Comparison of ENCODE assay signal across 21 mouse cellular contexts in the genomic region with DNA sequence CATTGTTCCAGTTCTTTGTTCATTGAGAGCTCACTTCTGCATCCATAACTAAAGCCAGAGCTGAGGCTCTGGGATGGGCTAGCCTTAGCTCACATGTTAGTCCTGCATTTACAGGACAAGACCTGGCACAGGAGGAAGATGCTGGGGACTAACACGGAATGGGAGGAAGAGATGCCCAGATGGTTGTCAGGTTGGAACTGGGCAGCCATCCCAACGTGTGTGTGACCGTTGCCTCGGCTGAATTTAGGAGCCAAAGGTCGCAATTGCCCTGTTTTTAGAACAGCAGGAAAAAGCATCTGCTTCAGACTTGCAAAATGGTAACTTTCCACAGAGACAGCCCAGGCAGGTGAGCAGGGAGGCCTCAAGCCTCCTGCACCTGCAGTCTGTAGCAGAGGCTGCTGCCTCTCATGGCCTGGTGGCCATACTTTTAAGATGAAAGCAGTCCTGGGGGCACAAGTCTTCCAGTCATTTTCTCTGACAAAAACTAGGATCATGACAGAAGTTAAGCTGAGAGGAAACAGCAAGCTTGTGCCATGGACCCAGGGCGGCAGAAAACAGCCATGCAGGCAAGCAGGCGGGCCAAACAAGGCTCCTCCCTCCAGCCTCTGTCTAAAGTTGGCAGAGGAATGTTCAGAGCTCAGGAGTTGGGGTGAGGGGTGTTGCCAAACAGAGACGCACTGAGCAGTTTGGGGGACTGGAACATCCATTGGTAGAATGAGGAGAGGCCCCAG. TPM values are rescaled to one million over a fixed set of nuclear protein-coding genes. Genes with fewer than 3 reads are reported as not detected.
DNase-seq lines count a peak whose midpoint lies in the region; ATAC-seq and TF ChIP-seq lines count a peak whose summit lies in the region.
"Had no signal": no experiment of that assay in that cellular context is flagged by ENCODE, and none has a peak within 500 bp of the region (broad histone marks: within the 10 kb centered on the region; RNA-seq: fewer than 3 reads in every experiment).

No protein-coding gene starts in this region.

- TF ChIP-seq POLR2A in cerebellum, adult 2 months (IDR thresholded peaks at IDR 0.05; ENCODE audit: borderline replicate concordance, insufficient read depth, low read length), result no peak

- ATAC-seq in limb, embryonic 15.5 days (ENCODE audit: insufficient number of reproducible peaks, low FRiP score, low TSS enrichment, low read depth), result no peak
- ATAC-seq in liver, embryonic 15.5 days (ENCODE audit: insufficient read depth), result no peak
- ATAC-seq: activated CD4-positive, CD25-positive, alpha-beta regulatory T cell, adult 4 months; hindbrain, embryonic 16.5 days had no signal

- TF ChIP-seq CTCF in cerebellum, adult 2 months (IDR thresholded peaks at IDR 0.05; ENCODE audit: borderline replicate concordance, insufficient read depth, low read depth, low read length), result no peak

- H3K4me2 ChIP-seq in limb, embryonic 15.5 days, result no peak overlapping the region
- no peak overlapping the region for H3K4me2 ChIP-seq in liver, embryonic 15.5 days
- H3K4me2 ChIP-seq: embryonic facial prominence, embryonic 13.5 days; lung, embryonic 14.5 days had no signal

- no peaks in the 10 kb centered on the region for H3K36me3 ChIP-seq in limb, embryonic 15.5 days
- no peaks in the 10 kb centered on the region for H3K36me3 ChIP-seq in limb, embryonic 10.5 days
- no peaks in the 10 kb centered on the region for H3K36me3 ChIP-seq in liver, embryonic 15.5 days (replicated peaks)
- H3K36me3 ChIP-seq: embryonic facial prominence, embryonic 13.5 days had no signal

- peak overlapping the region; percentile 1; the same call in 1 of the 2 replicates for H3K9ac ChIP-seq in limb, embryonic 15.5 days
- H3K9ac ChIP-seq in liver, embryonic 15.5 days, result no peak overlapping the region
- H3K9ac ChIP-seq: embryonic facial prominence, embryonic 13.5 days; lung, embryonic 14.5 days had no signal

- H3K9me3 ChIP-seq in limb, embryonic 15.5 days, result no peaks in the 10 kb centered on the region
- H3K9me3 ChIP-seq in limb, embryonic 10.5 days (replicated peaks), result no peaks in the 10 kb centered on the region
- H3K9me3 ChIP-seq in liver, embryonic 15.5 days (replicated peaks), result no peaks in the 10 kb centered on the region
- H3K9me3 ChIP-seq: embryonic facial prominence, embryonic 13.5 days had no signal

- no peaks in the 10 kb centered on the region for H3K27me3 ChIP-seq in limb, embryonic 15.5 days
- no peaks in the 10 kb centered on the region for H3K27me3 ChIP-seq in limb, embryonic 10.5 days (ENCODE audit: low read depth, poor library complexity, severe bottlenecking)
- no peaks in the 10 kb centered on the region for H3K27me3 ChIP-seq in cerebellum, adult 2 months (ENCODE audit: control insufficient read depth, insufficient read depth, low read length)
- no peaks in the 10 kb centered on the region for H3K27me3 ChIP-seq in liver, embryonic 15.5 days
- H3K27me3 ChIP-seq: embryonic facial prominence, embryonic 13.5 days had no signal

- peaks cover 3% of the 10 kb centered on the region; the same call in 1 of the 2 replicates for H3K4me1 ChIP-seq in limb, embryonic 15.5 days
- H3K4me1 ChIP-seq in limb, embryonic 10.5 days, result no peaks in the 10 kb centered on the region
- H3K4me1 ChIP-seq in cerebellum, adult 2 months (ENCODE audit: control insufficient read depth, insufficient read depth, low read length), result peaks cover 20% of the 10 kb centered on the region
- H3K4me1 ChIP-seq in liver, embryonic 15.5 days (replicated peaks), result peaks cover 67% of the 10 kb centered on the region
- H3K4me1 ChIP-seq: embryonic facial prominence, embryonic 13.5 days had no signal

- 64% methylated on average over 8 of the region's 8 CpGs for WGBS in limb, embryonic 15.5 days
- WGBS in limb, embryonic 10.5 days, result 72% methylated on average over 8 of the region's 8 CpGs
- 21% methylated on average over 8 of the region's 8 CpGs for WGBS in cerebellum, adult 2 months
- 64% methylated on average over 8 of the region's 8 CpGs for WGBS in liver, embryonic 15.5 days (ENCODE audit: insufficient replicate concordance)

- intact Hi-C loops in left cerebral cortex, postnatal 36 days (cut with DNase I), result no loop called here

- H3K4me3 ChIP-seq in limb, embryonic 15.5 days, result no peak overlapping the region
- H3K4me3 ChIP-seq in limb, embryonic 10.5 days, result no peak overlapping the region
- H3K4me3 ChIP-seq in cerebellum, adult 2 months (replicated peaks; ENCODE audit: insufficient read depth, low read depth, low read length), result no peak overlapping the region
- H3K4me3 ChIP-seq in liver, embryonic 15.5 days (replicated peaks), result no peak overlapping the region
- H3K4me3 ChIP-seq: embryonic facial prominence, embryonic 13.5 days; layer of hippocampus, adult 2 months had no signal

- no peak overlapping the region for H3K27ac ChIP-seq in limb, embryonic 15.5 days
- H3K27ac ChIP-seq in limb, embryonic 10.5 days, result no peak overlapping the region
- H3K27ac ChIP-seq in cerebellum, adult 2 months (ENCODE audit: insufficient read depth, low read length), result peak overlapping the region; percentile 88
- 0 out of 2 replicates have a peak overlapping the region, but pooled peaks have one; percentile 91 for H3K27ac ChIP-seq in liver, embryonic 15.5 days (replicated peaks)
- H3K27ac ChIP-seq: embryonic facial prominence, embryonic 13.5 days; layer of hippocampus, adult 2 months had no signal

- no peak for DNase-seq in limb, embryonic 10.5 days (ENCODE audit: low spot score)
- DNase-seq in cerebellum, adult 2 months, result peak; percentile 77 to 83
- DNase-seq in cerebellum, postnatal 36 days, result peak; percentile 70 to 71
- no peak for DNase-seq in left cerebral cortex, postnatal 36 days (ENCODE audit: low spot score in 2 of 2)
- no peak for DNase-seq in spleen, postnatal 10 days (ENCODE audit: low spot score in 2 of 2)
- DNase-seq: heart, adult 18-20 months; right cerebral cortex, adult 18-20 months; thymus, adult 2 months had no signal

RNA-seq across cellular contexts. Expression of gene Gstp3, which starts 4.0 kb away (rescaled TPM):
- polyA plus RNA-seq in limb, embryonic 15.5 days (2015; fragmentation: Nextera tagmentation; extraction: Ambion mirVana), result 0.46 and 0.65 TPM in 2 replicates
- not detected in 2 replicates for polyA plus RNA-seq in limb, embryonic 10.5 days (2016; fragmentation: Nextera tagmentation; extraction: Ambion mirVana)
- not detected in 2 replicates for polyA plus RNA-seq in cerebellum, adult 2 months (2012; rRNA removed)
- polyA plus RNA-seq in liver, embryonic 15.5 days (2015; fragmentation: Nextera tagmentation; extraction: Ambion mirVana), result 77.6 and 97.4 TPM in 2 replicates
- not detected for total RNA-seq in left cerebral cortex, postnatal 36 days (2021)
- total RNA-seq: heart, adult 18-20 months; layer of hippocampus, adult 2 months; left cerebral cortex, adult 8-10 months had no signal
- polyA plus RNA-seq: forebrain, embryonic 11.5 days; heart, postnatal 0 days; hindbrain, embryonic 16.5 days; lung, embryonic 14.5 days had no signal

RNA-seq across cellular contexts. Expression of gene Gstp2, which starts 9.6 kb away (rescaled TPM):
- polyA plus RNA-seq in limb, embryonic 15.5 days (2015; fragmentation: Nextera tagmentation; extraction: Ambion mirVana), result 1.4 and 2.3 TPM in 2 replicates
- 0.62 and 0.88 TPM in 2 replicates for polyA plus RNA-seq in limb, embryonic 10.5 days (2016; fragmentation: Nextera tagmentation; extraction: Ambion mirVana)
- polyA plus RNA-seq in cerebellum, adult 2 months (2012; rRNA removed), result 8.0 and 10.0 TPM in 2 replicates
- polyA plus RNA-seq in liver, embryonic 15.5 days (2015; fragmentation: Nextera tagmentation; extraction: Ambion mirVana), result 7.7 and 8.0 TPM in 2 replicates
- total RNA-seq in left cerebral cortex, postnatal 36 days (2021), result 10 to 100 TPM; 33.9 to 45.2 TPM
- total RNA-seq: megakaryocyte-erythroid progenitor cell, adult 5-6 weeks; neutrophil, adult 5-6 weeks had no signal

RNA-seq across cellular contexts. Expression of gene Gstp1, which starts 17.6 kb away (rescaled TPM):
- 488 and 537 TPM in 2 replicates for polyA plus RNA-seq in limb, embryonic 15.5 days (2015; fragmentation: Nextera tagmentation; extraction: Ambion mirVana)
- 478 and 510 TPM in 2 replicates for polyA plus RNA-seq in limb, embryonic 10.5 days (2016; fragmentation: Nextera tagmentation; extraction: Ambion mirVana)
- polyA plus RNA-seq in cerebellum, adult 2 months (2012; rRNA removed), result 517 and 561 TPM in 2 replicates
- polyA plus RNA-seq in liver, embryonic 15.5 days (2015; fragmentation: Nextera tagmentation; extraction: Ambion mirVana), result 752 and 794 TPM in 2 replicates
- total RNA-seq in left cerebral cortex, postnatal 36 days (2021), result 100 to 1,000 TPM; 301 to 332 TPM

RNA-seq across cellular contexts. Expression of gene Cabp2, which starts 26.0 kb away (rescaled TPM):
- not detected in 2 replicates for polyA plus RNA-seq in limb, embryonic 15.5 days (2015; fragmentation: Nextera tagmentation; extraction: Ambion mirVana)
- polyA plus RNA-seq in limb, embryonic 10.5 days (2016; fragmentation: Nextera tagmentation; extraction: Ambion mirVana), result not detected in 2 replicates
- polyA plus RNA-seq in cerebellum, adult 2 months (2012; rRNA removed), result 5.5 and 8.0 TPM in 2 replicates
- polyA plus RNA-seq in liver, embryonic 15.5 days (2015; fragmentation: Nextera tagmentation; extraction: Ambion mirVana), result 0.29 and 0.38 TPM in 2 replicates
- total RNA-seq in left cerebral cortex, postnatal 36 days (2021), result not detected
- total RNA-seq: common myeloid progenitor, adult 5-6 weeks; heart, adult 18-20 months; layer of hippocampus, adult 2 months; left cerebral cortex, adult 8-10 months; megakaryocyte-erythroid progenitor cell, adult 5-6 weeks; neutrophil, adult 5-6 weeks had no signal
- polyA plus RNA-seq: activated CD4-positive, CD25-positive, alpha-beta regulatory T cell, adult 4 months; embryonic facial prominence, embryonic 13.5 days; forebrain, embryonic 11.5 days; heart, postnatal 0 days; hindbrain, embryonic 16.5 days; lung, embryonic 14.5 days had no signal

RNA-seq across cellular contexts. Expression of gene Cdk2ap2, which starts 41.6 kb away (rescaled TPM):
- polyA plus RNA-seq in limb, embryonic 15.5 days (2015; fragmentation: Nextera tagmentation; extraction: Ambion mirVana), result 82.7 and 85.6 TPM in 2 replicates
- 86.7 and 87.0 TPM in 2 replicates for polyA plus RNA-seq in limb, embryonic 10.5 days (2016; fragmentation: Nextera tagmentation; extraction: Ambion mirVana)
- polyA plus RNA-seq in cerebellum, adult 2 months (2012; rRNA removed), result 88.7 and 97.0 TPM in 2 replicates
- polyA plus RNA-seq in liver, embryonic 15.5 days (2015; fragmentation: Nextera tagmentation; extraction: Ambion mirVana), result 115 and 127 TPM in 2 replicates
- 10 to 100 TPM; 28.8 to 34.1 TPM for total RNA-seq in left cerebral cortex, postnatal 36 days (2021)

Comparison
In these comparisons a context has a peak if more than half of its experiments do, and no peak if none do; other contexts are left out.
1. H3K27ac ChIP-seq: peak in cerebellum, adult 2 months (single experiment) and liver, embryonic 15.5 days (single experiment); none in limb, embryonic 15.5 days (single experiment) and limb, embryonic 10.5 days (single experiment).
2. DNase-seq: peak in cerebellum, adult 2 months (2 of 2) and cerebellum, postnatal 36 days (2 of 2); none in limb, embryonic 10.5 days (single experiment), left cerebral cortex, postnatal 36 days (0 of 2) and spleen, postnatal 10 days (0 of 2).
3. RNA of gene Gstp3, which starts 4.0 kb away (polyA plus RNA-seq): 77.6 to 97.4 TPM in liver, embryonic 15.5 days; 0.46 to 0.65 TPM in limb, embryonic 15.5 days, not detected in cerebellum, adult 2 months and not detected in limb, embryonic 10.5 days; every median in the first group is over 10 times any median in the second.